Mouse (Mus musculus) retina, adult 2 months (tissue): ENCODE measurements around the gene Rab30.

Experiments used
- DNase-seq: peaks from one replicate; pipeline ENCODE4 v3.0.0-alpha.2; 2012; ENCODE audit warnings: low read depth, low spot score

The Rab30 gene

DNA sequence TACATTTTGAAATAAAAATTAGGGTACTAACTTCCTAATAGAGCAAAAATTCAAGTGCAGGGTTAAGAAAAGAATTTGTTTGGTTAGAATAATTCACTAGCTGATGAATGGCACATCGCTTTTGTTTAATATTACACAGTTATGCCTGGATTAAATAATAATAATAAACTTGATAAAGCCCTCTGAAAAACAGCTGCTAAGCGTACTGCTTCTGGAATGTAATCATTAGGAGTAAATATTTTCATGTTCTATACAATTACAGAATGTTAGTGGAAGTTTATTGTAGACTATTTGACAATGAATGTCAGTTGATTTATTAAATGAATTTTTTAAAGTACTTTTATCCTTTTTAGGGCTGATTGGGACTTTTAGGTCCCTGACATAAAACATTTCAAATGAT is 100.9 kb downstream of the Rab30 start:
- DNase-seq, result no peak

DNA sequence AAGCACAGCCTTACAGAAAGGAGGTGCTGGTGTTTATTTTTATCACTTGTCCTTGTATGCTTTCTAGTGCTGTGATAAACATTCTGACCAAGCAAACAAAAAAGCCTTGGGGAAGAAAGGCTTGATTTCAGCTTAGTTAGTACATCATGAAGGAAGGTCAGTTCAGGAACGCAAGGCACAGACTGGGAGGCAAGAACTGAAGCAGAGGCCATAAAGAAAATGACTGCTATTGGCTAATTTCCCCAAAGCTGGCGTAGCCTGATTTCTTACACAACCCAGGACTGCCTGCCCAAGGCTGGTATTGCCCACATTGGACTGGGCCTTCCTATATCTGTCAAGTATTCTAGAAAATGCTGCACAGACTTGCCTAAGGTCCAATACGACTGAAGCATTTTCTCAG is 106.8 kb downstream of the Rab30 start:
- no peak for DNase-seq

DNA sequence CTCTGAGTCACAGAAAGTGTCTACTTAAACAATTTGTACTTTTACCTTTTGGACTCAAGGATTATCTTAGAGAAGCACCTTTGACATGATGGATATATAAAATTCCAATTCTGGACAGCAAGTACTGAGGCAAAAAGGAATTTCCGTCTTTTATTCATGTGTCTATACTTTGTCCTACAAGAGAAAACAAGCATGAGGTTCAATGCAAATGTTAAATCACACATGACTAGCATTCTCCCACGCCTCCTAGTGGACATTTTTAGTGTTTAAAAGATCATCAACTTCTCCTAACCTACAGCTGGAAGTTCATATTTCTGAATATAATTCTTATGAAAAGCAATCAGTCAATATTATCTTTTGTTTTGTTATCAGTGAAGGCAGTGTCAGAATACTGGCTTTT is 125.1 kb downstream of the Rab30 start:
- no peak for DNase-seq

DNA sequence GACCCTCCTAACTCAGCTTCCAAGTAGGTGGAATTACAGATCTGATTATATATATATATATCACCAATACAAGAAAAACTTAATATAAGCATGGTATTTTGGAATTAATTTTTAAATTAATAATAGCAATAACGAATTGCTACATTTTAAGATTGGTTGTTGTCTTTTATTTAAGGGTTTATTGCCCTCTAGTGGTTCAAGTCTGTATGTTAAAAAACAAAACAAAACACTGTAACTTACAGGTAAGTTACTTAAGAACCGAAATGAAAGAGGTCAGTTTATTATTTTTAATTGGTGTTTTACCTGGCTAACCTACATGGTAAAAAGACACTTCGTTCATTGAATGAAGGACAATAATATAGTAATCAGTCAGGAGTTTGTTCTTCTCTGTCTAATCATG is 128.8 kb downstream of the Rab30 start:
- DNase-seq, result no peak

DNA sequence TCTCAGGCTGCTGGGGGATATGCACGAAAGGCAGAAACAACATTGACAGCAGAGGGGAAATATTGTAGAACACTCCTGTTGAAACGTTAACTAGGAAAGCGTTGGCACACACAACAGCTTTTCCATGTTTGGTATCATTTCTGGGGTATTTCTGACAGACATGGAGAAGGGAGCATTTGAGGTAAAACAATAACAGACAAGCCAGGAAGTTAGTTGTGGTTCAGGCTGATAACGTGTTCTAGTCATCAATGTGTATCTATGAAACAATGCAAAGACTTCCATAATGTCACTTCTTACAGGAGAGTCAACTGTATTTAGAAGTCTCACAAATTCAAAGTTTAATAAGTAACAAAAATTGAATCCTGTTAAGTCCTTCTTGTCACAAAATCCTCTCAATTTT is 130.2 kb downstream of the Rab30 start:
- no peak for DNase-seq

DNA sequence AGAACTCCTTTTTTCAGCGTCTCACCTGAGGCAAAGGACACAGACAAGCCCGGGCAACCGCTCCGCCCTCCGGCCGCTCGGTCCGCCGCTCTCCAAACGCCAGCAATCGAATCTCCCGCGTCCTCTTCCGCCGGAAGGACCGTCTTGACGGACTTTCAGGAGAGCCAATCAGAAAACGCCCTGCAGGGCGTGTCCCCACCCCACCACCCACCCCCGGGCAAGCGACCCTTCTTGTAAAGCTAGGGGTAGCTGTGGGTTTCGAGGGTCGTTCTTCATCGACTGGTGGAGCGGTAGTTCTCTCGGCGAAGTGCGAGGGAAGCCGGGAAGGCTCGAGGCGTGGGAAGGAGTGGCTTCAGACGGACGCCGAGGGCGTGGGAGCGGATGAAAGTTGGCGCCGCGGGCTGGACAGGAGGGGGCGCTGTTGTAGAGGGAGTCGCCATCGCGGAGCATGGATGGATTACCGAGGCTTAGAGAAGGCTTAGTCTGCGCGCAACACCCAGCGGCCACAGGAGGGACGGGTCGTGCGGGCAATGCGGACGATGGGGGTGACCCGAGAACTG is 132.8 kb downstream of the Rab30 start, which contains the start of the genes Ddias and Prcp:
Ddias (minus strand) TSS at position 132 of the 560 bp plus-strand sequence.
Prcp (plus strand) TSS at position 355 of the 560 bp plus-strand sequence.
- DNase-seq, result peak; percentile 92

DNA sequence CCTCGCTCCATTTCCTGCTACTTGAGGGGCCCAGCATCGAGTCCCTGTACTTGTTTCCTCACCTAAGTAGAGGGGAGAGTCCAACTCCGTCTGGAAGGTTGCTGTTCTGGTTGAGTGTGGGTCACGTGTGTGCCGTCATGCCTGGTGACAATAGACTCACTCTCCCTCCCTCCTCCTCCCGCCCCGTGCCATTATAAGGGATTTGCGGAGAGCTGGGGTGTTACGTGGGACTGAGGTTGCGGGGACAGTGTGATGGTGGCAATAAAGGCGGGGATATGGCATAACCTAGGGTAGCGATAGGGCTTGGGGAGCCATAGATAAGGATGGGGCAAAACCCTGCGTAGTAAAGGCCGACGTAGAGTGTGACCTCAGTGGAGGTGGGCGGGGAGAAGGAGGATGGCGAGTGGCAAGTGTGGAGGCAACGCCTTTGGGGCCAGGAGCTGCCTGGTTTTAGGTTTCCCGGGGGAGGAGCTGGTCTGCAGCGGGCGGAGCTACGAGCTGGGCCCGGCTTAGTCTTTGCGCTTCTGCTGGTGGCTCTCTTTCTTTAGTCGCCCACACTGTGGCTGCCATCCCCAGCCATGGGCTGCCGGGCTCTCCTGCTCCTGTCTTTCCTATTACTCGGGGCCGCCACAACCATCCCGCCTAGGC is 133.5 kb downstream of the Rab30 start:
- DNase-seq, result peak; percentile 71

DNA sequence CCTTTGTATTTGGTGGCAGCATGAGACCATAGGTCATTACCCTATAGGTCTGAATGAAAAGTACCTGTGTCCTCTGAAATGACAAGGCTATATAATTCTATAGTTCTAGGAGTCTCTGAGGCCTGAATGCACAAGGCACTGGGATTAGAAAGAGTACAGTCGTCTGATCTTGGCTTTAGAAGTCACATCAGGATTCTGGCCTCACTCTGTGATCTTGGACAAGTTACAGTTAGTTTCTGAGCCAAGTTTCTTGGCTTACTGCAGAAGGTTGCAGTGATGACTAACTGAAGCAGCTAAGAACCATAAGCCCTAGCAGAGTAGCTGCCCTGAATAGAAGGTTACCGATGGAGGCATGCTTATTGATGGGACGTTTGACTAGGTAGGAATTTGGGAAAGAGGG is 134.7 kb downstream of the Rab30 start:
- DNase-seq, result no peak

DNA sequence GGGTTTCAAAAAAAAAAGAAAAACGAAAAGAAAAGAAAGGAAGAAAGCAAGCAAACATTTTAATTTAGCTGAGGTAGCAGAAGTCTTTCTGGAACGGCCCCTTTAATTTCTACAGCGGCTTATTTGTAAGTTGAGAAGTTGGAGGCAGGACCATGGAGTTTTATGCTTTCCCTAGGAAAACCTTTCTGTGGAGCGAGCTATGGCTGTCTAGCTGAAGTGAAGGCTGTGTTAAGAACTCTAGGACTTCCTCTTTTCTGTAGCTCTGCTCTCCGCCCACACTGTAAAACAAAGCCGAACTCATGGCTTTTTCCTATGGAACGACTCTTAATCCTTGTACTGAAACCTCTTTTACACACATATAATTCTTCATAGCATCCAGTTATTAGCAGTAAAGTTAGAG is 135.1 kb downstream of the Rab30 start:
- no peak for DNase-seq

DNA sequence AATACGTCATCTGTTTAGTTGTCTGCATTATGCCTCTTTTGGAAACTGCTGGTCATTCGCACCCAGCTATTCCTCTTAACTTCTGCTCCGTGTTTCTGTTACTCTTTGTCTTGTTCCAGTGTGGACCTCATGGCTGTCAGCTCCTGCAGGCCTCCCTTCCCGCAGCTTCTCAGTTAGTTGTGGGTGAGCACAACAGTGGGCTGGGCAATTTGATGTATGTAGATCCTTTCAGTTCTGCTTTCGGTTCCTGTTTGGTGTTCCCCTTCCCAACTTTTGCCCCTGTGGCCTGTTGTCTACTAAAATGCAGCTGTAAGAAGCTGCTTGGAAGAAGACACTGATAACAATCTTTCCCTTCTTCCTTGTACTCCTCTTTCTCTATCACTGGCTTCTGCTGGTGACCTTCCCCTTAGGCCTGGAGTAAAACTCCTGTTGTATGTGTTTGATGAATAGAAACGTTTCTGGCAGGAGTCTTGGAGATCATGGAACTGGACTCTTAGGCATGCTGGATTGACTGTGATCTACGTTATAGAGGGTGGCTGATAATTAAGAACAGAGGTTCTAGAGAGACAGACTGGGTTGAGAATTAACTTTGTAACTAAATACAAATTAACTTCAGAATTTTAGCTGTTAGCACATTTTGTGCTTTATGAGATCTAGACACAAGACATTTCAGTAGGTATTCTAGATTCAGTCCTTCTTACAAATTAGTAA is 137.3 kb downstream of the Rab30 start:
- no peak for DNase-seq

DNA sequence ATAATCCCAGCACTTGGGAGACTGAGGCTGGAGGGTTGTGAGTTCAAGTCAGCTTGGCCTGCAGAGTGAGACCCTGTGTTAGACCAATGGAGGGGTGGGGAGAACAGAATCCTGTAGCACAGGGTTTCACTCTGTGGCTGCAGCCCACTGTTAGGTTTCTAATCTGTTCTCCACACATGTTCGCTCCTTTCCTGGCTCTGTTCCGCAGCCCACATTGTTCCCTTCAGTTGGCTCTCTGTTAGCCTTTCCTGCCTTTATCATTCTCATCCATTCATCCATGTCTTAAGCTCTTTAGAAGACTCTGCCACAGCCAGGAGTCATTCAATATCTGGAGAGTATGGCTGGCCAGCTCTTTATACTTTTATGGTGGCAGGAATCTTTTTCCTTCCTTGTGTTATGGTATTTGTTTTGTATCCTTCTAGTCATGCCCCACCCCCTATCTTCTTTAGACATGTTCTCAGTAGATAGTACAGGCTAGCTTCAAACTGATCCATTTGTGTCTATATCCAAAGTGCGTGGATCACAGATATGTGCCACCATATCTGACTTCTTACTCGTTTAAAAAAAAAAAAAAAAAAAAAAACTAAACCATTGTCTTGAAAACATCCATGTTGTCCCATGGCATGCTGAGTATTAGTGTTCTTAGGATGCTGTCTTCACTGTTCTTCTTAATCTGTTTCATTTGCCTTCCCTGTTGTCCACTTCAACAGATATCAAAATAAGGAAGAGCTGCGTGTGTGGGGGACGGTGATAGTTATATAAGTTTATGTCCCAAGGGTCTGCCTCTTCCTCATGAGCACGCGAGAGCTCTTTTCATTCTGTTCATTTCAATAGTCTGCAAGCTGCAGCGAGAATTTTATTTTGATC is 142.7 kb downstream of the Rab30 start:
- no peak for DNase-seq

DNA sequence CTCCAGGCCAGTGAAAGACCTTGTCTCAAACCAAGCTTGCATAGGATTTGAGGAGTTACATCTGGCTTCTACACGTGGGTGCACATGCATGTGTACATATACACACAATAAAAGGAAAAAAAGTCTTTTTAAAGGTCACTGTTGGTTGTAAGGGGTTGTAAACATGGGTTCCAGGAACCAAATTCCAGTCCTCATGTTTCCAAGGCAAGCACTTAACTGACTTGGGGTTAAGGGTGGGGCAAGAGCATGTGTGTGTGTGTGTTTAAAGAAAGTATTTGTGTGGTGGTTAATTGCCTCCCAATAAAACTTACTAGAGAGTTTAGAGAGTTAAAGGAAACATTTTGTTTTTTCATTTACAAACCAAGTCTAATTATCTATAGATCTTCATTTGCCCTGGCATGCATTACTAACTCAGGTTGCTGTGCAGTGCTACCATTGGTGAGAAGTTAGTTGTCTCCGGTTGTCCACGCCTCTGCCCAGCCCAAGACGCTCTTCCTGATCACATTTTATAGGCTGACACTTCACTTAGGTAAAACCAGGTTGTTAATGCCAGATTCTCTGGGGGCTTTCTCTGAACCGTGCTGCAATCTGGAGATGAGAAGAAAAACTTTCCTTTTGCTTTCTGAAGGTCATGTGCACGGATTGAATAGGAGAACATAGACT is 143.7 kb downstream of the Rab30 start:
- no peak for DNase-seq

DNA sequence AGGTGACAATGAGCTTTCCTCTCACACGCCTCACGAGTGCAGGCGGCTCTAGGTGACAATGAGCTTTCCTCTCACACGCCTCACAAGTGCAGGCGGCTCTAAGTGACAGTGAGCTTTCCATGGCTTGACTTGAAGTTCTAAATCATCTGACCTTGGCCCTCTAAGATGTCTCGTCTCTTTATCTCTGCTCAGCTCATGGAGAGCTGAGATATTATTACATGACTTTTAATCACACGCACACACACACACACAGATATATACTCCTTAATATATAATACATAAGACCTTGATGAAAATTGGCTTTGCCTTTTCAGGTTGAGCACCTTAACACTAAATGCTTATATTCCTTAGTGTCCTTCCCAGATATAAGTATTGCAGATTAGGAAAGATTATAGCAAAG is 145.4 kb downstream of the Rab30 start:
- DNase-seq, result no peak

DNA sequence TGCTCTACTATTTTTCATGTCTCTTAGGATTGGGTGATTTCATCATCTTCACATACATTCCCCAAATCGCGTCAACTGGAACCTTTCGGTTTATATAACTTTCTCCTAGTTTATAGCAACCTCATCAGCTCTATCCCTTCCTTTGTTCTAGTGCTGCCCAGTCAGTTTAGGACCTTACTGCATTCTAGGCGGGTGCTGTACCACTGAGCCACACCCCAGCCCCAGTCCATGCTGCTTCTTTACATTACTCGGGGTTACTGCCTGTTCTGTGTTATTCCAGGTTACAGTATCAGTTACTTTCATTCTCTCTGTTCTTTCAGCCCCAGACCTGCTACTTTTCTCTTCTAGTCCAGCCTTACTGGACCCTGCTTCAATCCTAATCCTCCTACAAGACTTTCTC is 145.8 kb downstream of the Rab30 start:
- DNase-seq, result no peak

DNA sequence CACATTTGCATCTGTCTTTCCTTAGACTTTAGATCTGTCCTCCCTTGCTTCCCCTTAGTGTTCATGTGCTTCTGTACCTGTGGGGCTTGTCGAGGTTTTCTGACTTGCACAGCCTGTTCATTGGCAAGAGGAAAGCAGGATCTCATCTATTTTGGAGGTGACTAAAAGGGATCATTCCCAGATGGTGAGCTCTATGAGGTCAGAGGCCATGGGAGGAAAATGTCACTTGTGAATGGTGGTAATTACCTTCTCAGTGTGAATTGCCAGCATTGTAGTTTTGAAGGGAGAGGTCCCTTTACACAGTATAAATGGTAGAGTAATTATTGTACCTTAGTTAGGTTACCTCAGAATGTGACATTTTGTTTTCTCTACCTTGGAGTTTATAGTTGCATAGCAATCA is 148.8 kb downstream of the Rab30 start:
- DNase-seq, result no peak

DNA sequence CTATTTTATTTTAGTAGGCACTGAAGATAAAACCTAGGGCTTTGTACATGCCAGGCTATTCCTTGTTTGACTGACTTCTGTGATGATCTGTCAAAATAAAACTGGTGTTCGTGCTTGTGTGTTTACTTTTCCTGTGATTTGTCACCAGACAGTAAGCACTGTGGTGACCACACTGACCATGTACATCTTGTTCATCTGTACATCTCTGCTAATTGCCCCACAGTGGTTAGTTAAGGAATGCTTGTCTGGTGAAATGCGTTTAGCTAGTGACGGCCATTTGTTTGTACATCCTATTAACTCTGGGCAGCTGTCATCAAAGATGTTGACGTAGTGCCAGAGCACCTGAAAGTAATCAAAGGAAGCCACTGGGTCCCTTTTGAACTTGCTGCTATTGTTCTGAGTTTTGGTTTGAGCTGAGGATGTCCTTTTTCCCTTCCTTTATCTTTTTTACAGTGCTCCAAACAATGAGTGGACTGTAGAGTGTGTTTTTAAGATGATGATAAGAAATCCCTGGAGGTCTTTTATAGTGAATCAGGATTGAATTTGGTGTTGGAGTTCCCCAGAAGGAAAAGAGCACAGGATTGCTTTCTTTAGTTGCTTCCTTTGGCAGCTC is 149.3 kb downstream of the Rab30 start:
- no peak for DNase-seq

DNA sequence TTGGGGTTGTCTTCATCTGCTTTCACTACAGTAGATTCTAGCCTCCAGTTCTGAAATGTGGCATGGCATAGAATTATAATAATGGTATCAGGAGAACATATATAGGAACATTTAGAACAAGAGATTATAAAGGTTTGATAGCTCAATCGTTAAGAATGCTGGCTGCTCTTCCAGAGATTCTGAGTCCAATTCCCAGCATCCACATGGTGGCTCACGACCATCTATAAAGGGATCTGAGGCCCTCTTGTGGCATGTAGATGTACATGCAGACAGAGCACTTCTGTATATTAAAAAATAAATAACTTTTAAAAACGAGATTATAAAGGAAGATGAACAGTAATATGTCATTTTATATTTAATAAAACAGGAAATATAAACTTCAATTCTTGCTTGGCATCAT is 152.1 kb downstream of the Rab30 start:
- DNase-seq, result no peak
